Mouse (Mus musculus) cerebellum, postnatal 14 days (tissue): ENCODE results near the gene Rngtt.
"Not testable (repeated sequence)": the region's sequence is repeated elsewhere in the genome, so short reads cannot be mapped to it uniquely, and the experiment has no call there.

Experiments
- DNase-seq, 2 experiments: peaks; one replicate each; pipeline ENCODE4 v3.0.0; 2021; ENCODE audit warnings: mixed read lengths in 2 of 2

Gene Rngtt

DNA sequence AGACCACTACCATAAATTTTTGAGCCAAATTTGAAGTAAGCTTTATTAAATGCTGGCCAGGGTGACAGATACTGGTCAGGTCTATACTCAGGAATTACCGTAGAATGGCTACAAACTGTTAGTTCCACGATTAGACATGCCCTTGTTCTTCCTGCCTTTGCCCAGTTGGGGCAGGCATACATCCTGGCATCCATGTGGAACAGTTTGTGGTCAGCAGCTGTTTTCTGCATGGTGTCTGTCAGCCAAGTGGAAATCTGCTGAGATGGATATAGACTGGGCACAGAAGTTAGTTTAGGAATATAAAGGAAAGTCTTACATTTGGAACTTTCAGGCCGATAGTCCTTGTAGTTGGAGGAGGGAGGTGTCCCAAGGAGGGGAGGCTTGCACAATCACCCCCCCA, 136.8 kb downstream of the Rngtt start:
- no peak for DNase-seq

DNA sequence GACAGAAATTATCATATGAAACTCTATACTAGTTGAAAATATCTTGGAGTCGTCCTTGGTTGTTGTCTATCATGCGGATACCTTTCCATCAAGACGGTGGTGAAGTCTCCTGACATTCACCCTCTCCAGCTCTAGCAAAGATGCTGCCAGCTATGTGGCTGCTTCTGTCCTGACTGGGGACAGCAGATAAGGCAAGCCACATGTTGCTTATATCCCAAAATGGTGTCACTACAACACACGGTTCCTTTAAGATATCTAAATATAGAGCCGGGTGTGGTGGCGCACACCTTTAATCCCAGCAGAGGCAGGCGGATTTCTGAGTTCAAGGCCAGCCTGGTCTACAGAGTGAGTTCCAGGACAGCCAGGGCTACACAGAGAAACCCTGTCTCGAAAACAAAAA, 140.2 kb downstream of the Rngtt start:
- DNase-seq, result not testable (repeated sequence)

DNA sequence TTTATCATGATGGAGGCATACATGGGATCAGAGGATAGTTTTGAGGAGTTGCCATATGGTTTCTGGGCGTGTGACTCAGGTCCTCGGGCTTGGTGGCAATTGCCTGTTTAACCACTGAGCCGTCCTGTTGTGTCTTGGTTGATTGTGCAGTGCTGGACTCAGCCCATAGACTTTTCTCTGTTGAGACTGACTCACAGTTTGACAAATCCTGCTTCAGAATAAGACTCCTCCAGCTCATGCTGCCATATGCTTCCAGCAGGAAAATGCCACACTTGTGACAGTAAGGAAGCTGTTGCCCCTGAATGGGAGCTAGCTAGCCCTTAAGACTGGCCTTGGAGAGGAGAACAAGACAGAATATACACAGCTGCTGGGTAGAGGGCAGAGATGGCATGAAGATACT, 149.7 kb downstream of the Rngtt start:
- DNase-seq, result no peak

DNA sequence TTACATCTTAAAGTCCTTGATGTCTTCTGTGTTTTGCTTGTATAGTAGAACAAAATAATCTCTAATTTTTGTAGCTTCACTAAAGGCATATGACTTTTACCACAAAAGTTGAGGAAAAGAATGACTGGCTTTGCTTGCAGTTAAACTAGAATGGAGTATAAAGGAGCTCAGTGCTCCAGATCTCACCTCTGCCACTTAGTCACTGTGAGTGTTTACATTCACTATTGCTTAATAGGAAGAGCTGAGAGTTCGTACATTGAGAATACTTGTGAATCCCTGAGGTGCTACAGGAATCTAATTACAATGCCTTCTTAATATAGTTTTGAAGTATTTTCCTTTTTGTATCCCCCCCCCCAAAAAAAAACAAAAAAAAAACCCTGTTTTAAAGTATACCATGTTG, 154.3 kb downstream of the Rngtt start:
- DNase-seq, result no peak

GRCm38 (mm10) chr4:33465871-33466270, 155.8 kb downstream of the Rngtt start:
- no peak for DNase-seq

DNA sequence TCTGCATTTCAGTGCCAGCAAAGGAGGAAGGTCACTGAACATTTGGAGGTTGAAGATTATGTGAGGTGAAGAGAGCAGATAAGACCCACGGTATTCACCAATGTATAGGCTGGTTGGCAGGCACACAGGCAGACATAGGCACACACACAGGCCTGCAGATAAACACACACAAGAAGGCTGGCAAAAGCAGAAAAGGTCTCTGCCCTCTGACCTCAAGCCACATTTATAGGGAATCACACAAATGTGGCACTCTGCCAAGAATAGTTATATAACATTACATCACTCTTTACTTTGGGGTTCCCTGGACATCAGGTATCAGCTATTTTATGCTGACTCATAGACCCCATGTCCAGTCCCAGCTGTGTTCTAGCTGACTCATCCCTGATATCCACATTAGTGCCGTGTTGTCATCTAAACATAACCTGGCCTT, 156.9 kb downstream of the Rngtt start:
- DNase-seq, result no peak

DNA sequence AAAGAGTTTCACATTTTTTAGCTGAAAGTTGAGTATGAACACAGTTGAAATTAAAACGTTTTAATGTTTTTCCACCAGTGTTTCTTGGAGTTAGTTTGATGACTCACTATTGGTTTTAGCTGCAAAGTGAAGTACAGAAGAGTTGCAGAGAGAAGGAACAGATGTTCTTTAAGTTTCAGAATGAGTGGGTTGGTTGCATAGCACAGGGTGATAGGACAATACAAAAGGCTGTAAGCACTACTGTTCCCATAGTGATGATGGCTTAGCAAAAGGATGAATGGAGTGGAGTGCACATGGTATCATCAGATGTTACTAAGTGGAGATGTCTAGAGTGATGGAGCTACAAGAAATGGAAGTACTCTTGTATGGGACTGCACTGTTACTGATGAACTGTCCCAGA, 157.5 kb downstream of the Rngtt start:
- DNase-seq, result no peak

DNA sequence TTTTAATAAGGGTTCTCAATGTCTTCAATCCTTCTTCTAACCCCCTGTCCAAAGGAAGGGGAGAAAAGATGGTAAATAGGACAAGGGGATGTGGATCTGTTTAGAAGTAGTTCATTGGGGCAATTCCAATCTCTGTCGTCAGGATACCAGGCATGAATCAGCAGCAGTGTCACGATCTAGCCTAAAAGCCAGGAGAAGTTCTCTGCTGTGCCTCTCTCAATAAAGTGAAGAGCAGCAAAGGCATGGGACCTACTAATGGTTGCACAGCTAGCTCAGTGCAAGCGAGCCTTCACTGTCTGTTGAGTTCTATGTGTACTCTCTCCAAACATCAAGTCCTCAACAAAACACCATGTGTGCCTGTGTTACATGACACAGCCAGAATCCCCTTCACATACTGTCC, 158.0 kb downstream of the Rngtt start:
- DNase-seq, result no peak

DNA sequence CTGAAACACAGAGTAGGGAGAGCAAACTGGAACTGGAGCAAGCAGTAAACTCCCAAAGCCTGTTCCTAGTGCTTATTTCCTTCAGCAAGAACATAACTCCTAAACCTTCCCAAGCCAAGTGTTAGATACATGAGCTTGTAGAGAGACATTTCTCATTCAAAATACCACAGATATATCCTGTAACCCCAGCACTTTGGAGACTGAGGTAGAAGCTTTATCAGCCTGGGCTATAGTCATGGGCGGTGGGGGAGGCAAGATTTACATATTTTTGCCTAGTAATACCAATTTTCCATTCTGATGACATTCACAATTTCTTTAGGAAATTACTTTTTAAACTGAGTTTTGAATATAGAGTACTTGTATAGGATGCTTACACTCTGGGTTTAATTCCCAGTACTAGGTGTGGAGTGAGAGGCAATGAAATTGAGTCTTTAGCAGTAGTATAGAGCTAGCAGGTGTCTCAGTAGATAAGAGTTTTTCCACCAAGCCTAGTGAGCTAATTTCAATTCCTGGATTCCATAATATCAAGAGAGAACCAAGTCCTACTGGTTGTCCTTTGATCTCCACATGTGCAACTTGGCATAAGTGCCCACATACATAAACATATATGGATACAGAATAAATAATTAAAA, 160.7 kb downstream of the Rngtt start:
- DNase-seq, result no peak

GRCm38 (mm10) chr4:33478011-33478785, 168.1 kb downstream of the Rngtt start:
- DNase-seq, result no peak

DNA sequence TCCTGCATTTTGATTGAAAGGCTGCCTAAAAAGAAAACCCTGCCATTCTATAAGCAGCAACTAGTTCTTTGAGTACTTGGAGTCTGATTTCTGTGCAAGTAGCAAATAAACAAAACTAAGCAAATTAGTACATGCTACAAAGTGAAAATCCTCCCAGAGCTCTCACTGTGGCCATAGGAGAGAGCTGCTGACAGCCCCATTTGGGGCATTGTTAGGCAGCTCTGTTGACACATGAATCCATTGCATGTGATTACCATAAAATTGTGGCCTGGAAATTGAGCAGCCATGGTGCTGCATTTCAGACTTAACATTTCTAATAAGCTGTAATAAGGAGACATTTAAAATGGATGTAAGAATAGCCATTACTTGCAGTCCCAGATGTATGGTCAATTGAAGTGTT, 171.6 kb downstream of the Rngtt start:
- DNase-seq, result no peak

DNA sequence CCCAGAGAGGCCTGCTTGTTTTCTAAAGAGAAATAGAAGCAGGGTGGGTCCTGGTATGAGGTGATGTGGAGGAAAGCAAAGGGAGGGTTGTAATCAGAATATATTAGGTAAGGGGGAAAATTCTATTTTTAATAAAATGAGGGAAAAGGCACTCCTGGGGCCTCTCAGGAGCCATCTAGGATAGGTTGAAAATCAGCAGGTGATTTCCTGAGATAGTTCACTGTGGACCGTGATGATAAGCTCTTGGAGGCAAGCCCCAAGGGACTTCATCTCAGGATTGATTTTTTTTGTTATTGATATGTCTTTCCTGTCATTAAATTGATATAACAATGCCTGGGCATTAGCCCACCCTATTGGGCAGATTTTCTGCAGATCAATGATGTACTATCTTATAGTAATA, 175.9 kb downstream of the Rngtt start:
- no peak for DNase-seq

DNA sequence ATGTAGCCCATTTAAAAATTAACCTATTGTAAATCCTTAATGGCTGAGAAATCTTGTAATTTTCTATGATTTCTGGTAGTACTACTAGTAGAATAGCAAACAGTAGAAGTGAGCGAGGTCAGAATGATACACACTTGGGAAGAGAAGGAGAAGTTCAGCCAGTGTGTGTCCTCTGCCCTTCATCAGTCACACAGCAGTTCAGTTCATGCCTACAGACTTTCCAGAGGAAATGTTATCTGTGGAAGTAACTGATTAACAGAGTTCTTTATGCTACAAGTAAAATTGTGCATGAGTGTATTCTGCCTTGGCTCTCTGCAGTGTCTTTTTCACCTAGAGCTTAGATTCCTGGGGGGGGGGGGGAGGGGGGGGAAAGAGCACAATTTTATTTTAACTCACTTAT, 181.0 kb downstream of the Rngtt start:
- DNase-seq, result no peak

- DNase-seq, result no peak
Measured at GRCm38 (mm10) chr4:33494377-33494776, 184.3 kb downstream of the Rngtt start.

GRCm38 (mm10) chr4:33496985-33497384, 186.9 kb downstream of the Rngtt start:
- no peak for DNase-seq

DNA sequence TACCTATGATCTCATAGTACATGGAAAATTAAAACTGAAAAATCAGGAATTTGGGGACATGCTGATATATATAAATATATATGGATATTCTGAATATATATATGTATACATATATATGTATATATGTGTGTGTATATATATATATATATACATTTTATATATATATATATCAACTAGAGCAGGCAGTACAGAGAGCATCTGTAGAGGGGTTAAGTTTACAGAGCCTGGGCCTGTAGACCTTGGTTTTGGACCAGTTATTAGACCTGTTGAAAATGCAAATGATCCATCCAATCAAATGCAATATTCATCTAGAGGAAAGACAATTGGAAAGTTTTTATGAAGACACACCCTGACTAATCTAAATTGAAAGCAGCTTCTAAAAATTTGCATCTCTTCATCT, 187.5 kb downstream of the Rngtt start:
- DNase-seq, result no peak

- DNase-seq, result no peak
Measured at GRCm38 (mm10) chr4:33498160-33498874, 188.2 kb downstream of the Rngtt start.

DNA sequence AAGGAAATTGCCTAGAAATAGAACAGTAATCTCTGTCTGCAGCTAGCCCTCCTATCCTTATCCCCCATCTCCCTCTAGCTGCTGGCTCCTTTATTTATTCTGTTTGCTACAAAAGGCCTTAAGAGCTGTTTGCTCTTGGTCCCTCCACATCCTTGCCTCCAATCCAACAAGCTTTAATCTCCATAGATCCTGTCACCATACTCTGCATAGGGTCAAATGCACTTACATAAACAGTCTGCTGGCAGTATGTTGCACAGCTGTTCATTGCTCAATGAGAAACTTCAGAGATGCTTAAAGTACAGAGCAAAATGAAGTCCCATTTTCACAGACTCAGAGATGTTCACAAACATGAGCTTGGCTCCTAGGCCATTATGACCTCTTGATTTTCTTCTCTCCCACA, 196.5 kb downstream of the Rngtt start:
- DNase-seq, result no peak

GRCm38 (mm10) chr4:33510544-33510943, 200.4 kb downstream of the Rngtt start:
- no peak for DNase-seq

DNA sequence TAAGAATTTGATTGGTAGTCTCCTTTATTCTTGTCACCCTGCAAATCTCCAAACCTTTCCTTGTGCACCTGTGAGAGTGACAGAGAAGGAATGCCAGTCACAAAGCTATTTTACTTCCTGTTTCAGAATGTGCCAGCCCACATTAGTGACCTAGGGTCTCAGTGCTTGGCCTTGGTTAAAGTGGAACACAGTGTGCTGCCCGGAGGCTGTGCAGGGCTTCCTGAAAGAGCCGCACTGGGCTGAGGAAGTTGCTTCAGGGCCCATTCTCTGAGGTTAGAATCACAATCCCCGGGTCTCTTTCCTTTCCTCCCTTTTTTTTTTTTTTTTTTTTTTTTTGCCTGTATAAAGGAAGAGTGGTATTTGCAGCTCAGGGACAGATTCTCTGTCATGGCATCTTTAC, 203.3 kb downstream of the Rngtt start:
- no peak for DNase-seq

DNA sequence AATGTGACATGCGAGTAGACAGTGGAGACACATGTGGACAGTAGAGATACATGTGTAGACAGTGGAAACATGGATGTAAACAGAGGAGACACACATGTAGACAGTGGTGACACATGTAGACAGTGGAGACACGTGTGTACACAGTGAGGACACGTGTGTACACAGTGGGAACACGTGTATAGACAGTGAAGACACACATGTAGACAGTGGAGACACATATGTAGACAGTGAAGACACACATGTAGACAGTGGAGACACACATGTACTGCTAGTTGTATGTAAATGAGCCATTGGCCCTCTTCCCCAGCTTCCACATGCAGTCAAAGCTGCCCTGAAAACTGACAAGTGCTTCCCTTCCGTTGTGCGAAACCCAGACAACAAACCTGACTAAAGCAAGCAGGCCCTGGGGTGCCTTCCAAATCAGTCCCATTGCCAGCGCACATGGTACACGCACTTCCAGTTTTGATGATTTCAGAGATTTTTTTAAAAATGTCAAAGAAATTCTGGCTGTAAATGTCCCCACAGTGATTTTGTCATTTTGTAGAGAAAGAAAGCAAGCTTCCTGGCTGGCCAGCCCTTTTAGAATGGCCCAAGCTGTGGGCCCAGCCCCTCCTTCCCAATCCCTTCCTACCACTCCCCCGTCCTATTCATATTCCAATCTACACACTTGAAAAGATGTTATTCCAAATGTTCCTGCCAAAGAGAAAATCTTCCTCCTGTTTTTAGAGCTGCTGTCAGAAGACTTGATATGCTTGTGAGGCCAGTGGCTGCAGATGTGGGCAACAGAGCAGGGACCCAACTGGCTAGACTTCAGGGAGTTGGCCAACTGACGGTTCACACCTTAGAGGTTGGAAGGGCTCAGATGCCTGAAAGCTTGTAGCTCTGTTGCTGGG, 204.2 kb downstream of the Rngtt start:
- DNase-seq, result no peak

DNA sequence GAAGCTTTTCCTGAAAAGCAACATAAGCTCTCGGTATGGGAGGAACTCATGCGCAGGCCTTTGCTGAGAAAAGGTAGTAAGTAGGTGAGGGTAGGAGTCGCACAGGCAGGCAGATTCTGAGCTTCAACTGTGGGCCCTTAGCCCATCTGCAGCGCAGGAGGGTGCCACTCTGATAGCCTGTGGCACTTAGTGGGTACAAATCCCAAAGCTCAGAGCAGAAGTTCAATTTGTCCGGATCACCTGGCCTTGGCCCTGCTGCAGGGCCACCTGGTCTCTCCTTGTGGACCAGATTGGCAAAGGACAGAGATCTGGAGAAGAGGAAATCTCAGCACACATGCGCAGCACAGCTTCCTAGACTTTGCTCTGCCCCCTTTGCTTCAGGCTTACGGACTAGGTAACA, 210.1 kb downstream of the Rngtt start:
- peak; percentile 55 to 69 for DNase-seq

GRCm38 (mm10) chr4:33520938-33521337, 210.8 kb downstream of the Rngtt start:
- DNase-seq, result no peak
